Mouse (Mus musculus): ENCODE results near the gene Dab2. TPM values are rescaled to one million over a fixed set of nuclear protein-coding genes. Genes with fewer than 3 reads are reported as not detected.
A peak's percentile ranks its signal among the peaks of the same experiment; 100 is the strongest.

The Dab2 gene
- polyA plus RNA-seq, 1 experiment: 11.7 TPM

- Histone ChIP-seq H3K27ac (ENCODE audit: insufficient read depth, low read length) (no peak overlapping the region), H3K4me1 (ENCODE audit: control insufficient read depth, insufficient read depth, low read length) (no peaks in the 10 kb centered on the region), H3K4me3 (ENCODE audit: insufficient read depth, low read length) (peak overlapping the region; percentile 45)
- TF ChIP-seq CTCF (IDR thresholded peaks at IDR 0.05; ENCODE audit: extremely low read depth, insufficient read depth, low read length) (no peak), POLR2A (IDR thresholded peaks at IDR 0.05; ENCODE audit: extremely low read depth, insufficient read depth, low read length) (no peak)
These were observed 87.6 kb downstream of the Dab2 start for GRCm38 (mm10) chr15:6386961-6387728.

DNA sequence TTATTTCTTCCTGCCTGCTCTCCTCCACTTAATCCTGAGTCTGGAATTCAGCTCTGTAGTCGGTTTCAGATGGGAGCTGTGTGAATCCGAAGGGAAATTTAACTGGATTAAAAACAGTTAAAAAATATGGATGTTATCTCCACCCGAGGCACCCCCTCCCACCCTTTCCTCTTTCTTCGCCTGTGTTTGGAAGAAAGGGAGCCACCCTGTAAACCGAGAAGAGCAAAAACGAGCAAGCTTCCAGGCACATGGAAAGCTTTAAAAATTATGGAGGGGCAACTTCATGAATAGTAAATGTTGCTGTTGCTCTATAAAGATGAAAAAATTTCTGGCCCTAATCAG is 88.1 kb downstream of the Dab2 start:
- Histone ChIP-seq H3K27ac (ENCODE audit: insufficient read depth, low read length) (no peak overlapping the region), H3K4me1 (ENCODE audit: control insufficient read depth, insufficient read depth, low read length) (no peaks in the 10 kb centered on the region), H3K4me3 (ENCODE audit: insufficient read depth, low read length) (peak overlapping the region; percentile 45; the same call in 1 of the 2 replicates)
- TF ChIP-seq POLR2A (IDR thresholded peaks at IDR 0.05; ENCODE audit: extremely low read depth, insufficient read depth, low read length) (no peak), CTCF (IDR thresholded peaks at IDR 0.05; ENCODE audit: extremely low read depth, insufficient read depth, low read length) (no peak)

DNA sequence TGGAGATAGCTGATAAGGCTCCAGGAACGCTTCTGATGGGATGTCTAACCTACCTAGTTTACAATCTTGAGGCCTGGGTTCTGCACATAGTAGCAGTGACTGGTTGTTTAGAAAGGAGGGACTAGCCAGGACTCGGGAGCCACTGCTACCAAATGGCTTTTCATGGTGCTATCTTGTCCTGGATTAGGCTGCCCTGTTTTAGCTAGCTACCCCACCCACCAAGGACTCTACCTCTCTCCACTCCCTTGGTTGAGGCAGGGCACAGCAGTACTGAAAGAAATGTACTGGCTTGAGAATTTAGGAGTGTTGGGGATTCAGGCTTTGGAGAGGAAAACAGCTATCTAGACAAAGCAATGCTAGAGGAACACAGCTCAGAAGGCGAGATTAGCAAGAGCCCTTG is 88.6 kb downstream of the Dab2 start:
- Histone ChIP-seq H3K27ac (ENCODE audit: insufficient read depth, low read length) (no peak overlapping the region), H3K4me3 (ENCODE audit: insufficient read depth, low read length) (peak overlapping the region; percentile 8; the same call in 1 of the 2 replicates), H3K4me1 (ENCODE audit: control insufficient read depth, insufficient read depth, low read length) (no peaks in the 10 kb centered on the region)
- TF ChIP-seq POLR2A (IDR thresholded peaks at IDR 0.05; ENCODE audit: extremely low read depth, insufficient read depth, low read length) (no peak), CTCF (IDR thresholded peaks at IDR 0.05; ENCODE audit: extremely low read depth, insufficient read depth, low read length) (no peak)

- Histone ChIP-seq H3K4me3 (ENCODE audit: insufficient read depth, low read length) (peak overlapping the region; percentile 8; the same call in 1 of the 2 replicates), H3K27ac (ENCODE audit: insufficient read depth, low read length) (no peak overlapping the region), H3K4me1 (ENCODE audit: control insufficient read depth, insufficient read depth, low read length) (no peaks in the 10 kb centered on the region)
- TF ChIP-seq POLR2A (IDR thresholded peaks at IDR 0.05; ENCODE audit: extremely low read depth, insufficient read depth, low read length) (no peak), CTCF (IDR thresholded peaks at IDR 0.05; ENCODE audit: extremely low read depth, insufficient read depth, low read length) (no peak)
These were observed 89.0 kb downstream of the Dab2 start for GRCm38 (mm10) chr15:6388631-6389030.

DNA sequence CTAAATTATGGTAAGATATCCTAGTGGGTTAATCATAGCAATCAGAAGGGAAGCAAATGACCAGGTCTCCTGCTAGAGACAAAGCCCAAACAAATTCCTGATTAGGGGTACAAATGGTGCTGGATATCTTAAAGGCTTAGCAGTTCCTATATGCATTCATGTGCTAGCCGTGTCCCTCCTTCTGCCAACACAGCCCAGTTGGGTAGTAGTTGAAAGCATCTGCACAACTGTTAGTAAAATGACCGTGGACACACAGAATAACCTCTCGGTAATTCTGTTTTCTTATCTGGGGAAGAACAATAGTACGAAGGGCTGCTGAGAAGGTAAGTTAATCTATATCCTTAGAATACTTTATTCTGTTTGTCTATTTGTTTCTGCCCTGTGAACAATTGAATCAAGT is 90.5 kb downstream of the Dab2 start:
- H3K4me3 ChIP-seq (ENCODE audit: insufficient read depth, low read length): no peak overlapping the region
- H3K27ac ChIP-seq (ENCODE audit: insufficient read depth, low read length): no peak overlapping the region
- H3K4me1 ChIP-seq (ENCODE audit: control insufficient read depth, insufficient read depth, low read length): no peaks in the 10 kb centered on the region
- no peak for TF ChIP-seq POLR2A (IDR thresholded peaks at IDR 0.05; ENCODE audit: extremely low read depth, insufficient read depth, low read length)
- TF ChIP-seq CTCF (IDR thresholded peaks at IDR 0.05; ENCODE audit: extremely low read depth, insufficient read depth, low read length): no peak

DNA sequence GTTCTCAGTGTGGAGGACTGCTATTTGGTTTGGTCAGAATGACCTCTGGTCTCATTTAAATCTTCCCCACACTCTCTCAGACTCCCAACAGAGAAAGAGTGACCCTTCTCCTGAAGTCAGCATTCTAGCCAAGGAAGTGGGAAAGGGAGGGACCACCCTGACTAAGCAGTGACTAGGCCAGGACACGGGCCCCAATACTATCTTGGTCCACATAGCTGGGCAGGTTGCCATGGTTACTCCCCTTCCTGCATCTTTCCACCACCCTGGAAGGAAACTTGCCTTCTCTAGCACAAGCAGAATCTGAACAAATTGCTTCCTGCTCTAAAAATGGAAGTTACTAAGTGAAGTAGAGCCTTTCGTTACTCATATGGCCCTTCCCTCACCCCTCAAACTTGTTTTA is 91.1 kb downstream of the Dab2 start:
- Histone ChIP-seq H3K27ac (ENCODE audit: insufficient read depth, low read length) (no peak overlapping the region), H3K4me1 (ENCODE audit: control insufficient read depth, insufficient read depth, low read length) (no peaks in the 10 kb centered on the region), H3K4me3 (ENCODE audit: insufficient read depth, low read length) (no peak overlapping the region)
- TF ChIP-seq POLR2A (IDR thresholded peaks at IDR 0.05; ENCODE audit: extremely low read depth, insufficient read depth, low read length): no peak
- no peak for TF ChIP-seq CTCF (IDR thresholded peaks at IDR 0.05; ENCODE audit: extremely low read depth, insufficient read depth, low read length)

DNA sequence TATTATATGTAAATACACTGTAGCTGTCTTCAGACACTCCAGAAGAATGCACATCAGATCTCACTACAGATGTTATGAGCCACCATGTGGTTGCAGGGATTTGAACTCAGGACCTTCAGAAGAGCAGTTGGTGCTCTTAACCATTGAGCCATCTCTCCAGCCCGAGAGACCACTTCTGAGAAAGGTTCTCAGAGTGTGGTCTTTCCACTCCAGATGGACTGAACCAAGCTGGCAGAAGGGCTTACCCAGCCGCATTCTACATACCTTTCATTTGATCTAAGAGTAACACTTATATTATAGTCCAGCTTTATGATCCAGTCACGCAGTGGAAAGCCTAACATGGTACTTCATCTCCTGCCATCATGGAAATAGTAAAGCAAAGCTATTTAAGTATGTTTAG is 92.3 kb downstream of the Dab2 start:
- H3K4me1 ChIP-seq (ENCODE audit: control insufficient read depth, insufficient read depth, low read length): no peaks in the 10 kb centered on the region
- H3K27ac ChIP-seq (ENCODE audit: insufficient read depth, low read length): no peak overlapping the region
- TF ChIP-seq CTCF (IDR thresholded peaks at IDR 0.05; ENCODE audit: extremely low read depth, insufficient read depth, low read length): no peak
- TF ChIP-seq POLR2A (IDR thresholded peaks at IDR 0.05; ENCODE audit: extremely low read depth, insufficient read depth, low read length): no peak
- H3K4me3 ChIP-seq (ENCODE audit: insufficient read depth, low read length): no peak overlapping the region

DNA sequence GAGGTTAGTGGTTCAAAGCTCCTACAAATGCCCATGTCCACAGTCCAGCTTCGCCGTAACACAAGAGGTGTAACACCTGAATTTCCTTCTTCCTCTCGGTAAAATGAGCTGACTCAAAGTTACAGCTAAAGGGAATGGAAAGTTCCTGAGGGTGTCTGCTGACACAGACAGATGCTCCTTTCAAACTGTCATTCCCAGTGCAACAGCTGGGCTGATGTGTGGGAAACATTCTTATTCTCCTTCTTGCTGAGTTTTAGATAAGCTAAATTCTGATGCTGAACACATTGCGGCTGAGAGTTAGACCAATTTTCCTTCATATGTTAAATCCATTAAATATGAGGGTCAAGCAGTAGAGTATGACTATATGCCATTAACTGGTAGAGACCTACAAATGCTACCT is 94.0 kb downstream of the Dab2 start:
- H3K4me1 ChIP-seq (ENCODE audit: control insufficient read depth, insufficient read depth, low read length): no peaks in the 10 kb centered on the region
- TF ChIP-seq CTCF (IDR thresholded peaks at IDR 0.05; ENCODE audit: extremely low read depth, insufficient read depth, low read length) (no peak), POLR2A (IDR thresholded peaks at IDR 0.05; ENCODE audit: extremely low read depth, insufficient read depth, low read length) (no peak)
- no peak overlapping the region for H3K4me3 ChIP-seq (ENCODE audit: insufficient read depth, low read length)
- H3K27ac ChIP-seq (ENCODE audit: insufficient read depth, low read length): no peak overlapping the region

DNA sequence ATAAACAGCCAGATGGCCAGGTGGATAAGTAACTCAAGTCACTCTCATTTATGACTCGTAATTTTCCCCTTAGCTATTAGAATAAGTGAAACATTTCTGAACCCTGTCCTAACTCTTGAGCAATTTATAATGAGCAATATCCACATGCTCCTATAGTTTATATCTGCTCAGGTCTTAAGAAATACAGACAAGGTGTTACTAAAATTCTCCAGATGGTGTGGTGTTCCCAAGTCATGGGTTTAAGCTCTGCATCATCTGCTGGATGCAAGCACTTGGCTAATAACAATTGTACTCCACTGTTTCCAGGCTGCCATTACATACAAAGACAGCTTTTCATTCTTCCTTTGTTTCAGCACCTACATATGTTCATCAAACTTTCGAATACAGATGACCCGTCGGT is 98.6 kb downstream of the Dab2 start:
- TF ChIP-seq CTCF (IDR thresholded peaks at IDR 0.05; ENCODE audit: extremely low read depth, insufficient read depth, low read length) (no peak), POLR2A (IDR thresholded peaks at IDR 0.05; ENCODE audit: extremely low read depth, insufficient read depth, low read length) (no peak)
- Histone ChIP-seq H3K4me3 (ENCODE audit: insufficient read depth, low read length) (no peak overlapping the region), H3K4me1 (ENCODE audit: control insufficient read depth, insufficient read depth, low read length) (no peaks in the 10 kb centered on the region), H3K27ac (ENCODE audit: insufficient read depth, low read length) (no peak overlapping the region)

DNA sequence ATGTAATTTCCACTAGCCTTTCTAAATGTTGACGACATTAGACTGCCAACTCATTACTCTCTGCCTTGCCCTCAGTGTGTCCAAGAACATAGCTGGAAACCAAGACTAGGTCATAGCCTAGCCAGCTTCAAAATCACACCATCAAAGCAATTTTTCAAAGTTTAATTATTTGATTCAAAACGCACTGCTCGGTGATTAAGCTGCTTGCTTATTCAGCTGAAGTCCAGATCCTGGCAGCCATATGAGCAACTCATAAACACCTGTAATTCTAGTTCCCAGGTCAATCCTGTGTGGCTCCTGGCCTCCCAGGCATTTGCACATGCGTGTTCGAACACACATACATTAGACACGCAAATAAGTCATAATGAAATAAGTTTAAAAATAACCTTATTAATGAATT is 99.3 kb downstream of the Dab2 start:
- Histone ChIP-seq H3K4me1 (ENCODE audit: control insufficient read depth, insufficient read depth, low read length) (no peaks in the 10 kb centered on the region; the same call in 1 of the 2 replicates), H3K4me3 (ENCODE audit: insufficient read depth, low read length) (no peak overlapping the region), H3K27ac (ENCODE audit: insufficient read depth, low read length) (no peak overlapping the region)
- TF ChIP-seq POLR2A (IDR thresholded peaks at IDR 0.05; ENCODE audit: extremely low read depth, insufficient read depth, low read length) (no peak), CTCF (IDR thresholded peaks at IDR 0.05; ENCODE audit: extremely low read depth, insufficient read depth, low read length) (no peak)
